Mouse (Mus musculus): ENCODE measurements at regions not wholly inside any gene's neighbourhood (a gene's known extent, or its start where the extent isn't known, plus 50 kb on each side); places are given as distances from the start of the nearest gene placed in this dataset. TPM values are rescaled to one million over a fixed set of nuclear protein-coding genes. Genes with fewer than 3 reads are reported as not detected.

GRCm38 (mm10) chr15:62043617-62044392 lies 1121.0 kb upstream of the A1bg start:
- Histone ChIP-seq H3K27me3 (ENCODE audit: low read depth, poor library complexity, severe bottlenecking) (no peaks in the 10 kb centered on the region), H3K4me1 (peaks cover 19% of the 10 kb centered on the region), H3K27ac (peak overlapping the region; percentile 22; the same call in 1 of the 2 replicates), H3K9me3 (replicated peaks) (no peaks in the 10 kb centered on the region), H3K4me3 (no peak overlapping the region), H3K36me3 (no peaks in the 10 kb centered on the region)
- WGBS = 88% methylated on average over 20 of the region's 20 CpGs
- DNase-seq (ENCODE audit: low spot score) = no peak

GRCm38 (mm10) chr15:62042924-62043504 lies 1120.2 kb upstream of the A1bg start:
- Histone ChIP-seq H3K9me3 (replicated peaks) (no peaks in the 10 kb centered on the region), H3K27ac (no peak overlapping the region), H3K36me3 (no peaks in the 10 kb centered on the region), H3K4me3 (no peak overlapping the region), H3K27me3 (ENCODE audit: low read depth, poor library complexity, severe bottlenecking) (no peaks in the 10 kb centered on the region), H3K4me1 (peaks cover 24% of the 10 kb centered on the region)
- 82% methylated on average over 6 of the region's 6 CpGs for WGBS
- no peak for DNase-seq (ENCODE audit: low spot score)

Small RNA genes in the stretch of these regions (microRNA-seq; reads per million reads assigned to microRNA genes)
- not detected for gene Gm24810

Measured in limb, embryonic 10.5 days (tissue).